Mouse (Mus musculus): ENCODE results near the gene Isg20l2.

Gene Isg20l2

DNA sequence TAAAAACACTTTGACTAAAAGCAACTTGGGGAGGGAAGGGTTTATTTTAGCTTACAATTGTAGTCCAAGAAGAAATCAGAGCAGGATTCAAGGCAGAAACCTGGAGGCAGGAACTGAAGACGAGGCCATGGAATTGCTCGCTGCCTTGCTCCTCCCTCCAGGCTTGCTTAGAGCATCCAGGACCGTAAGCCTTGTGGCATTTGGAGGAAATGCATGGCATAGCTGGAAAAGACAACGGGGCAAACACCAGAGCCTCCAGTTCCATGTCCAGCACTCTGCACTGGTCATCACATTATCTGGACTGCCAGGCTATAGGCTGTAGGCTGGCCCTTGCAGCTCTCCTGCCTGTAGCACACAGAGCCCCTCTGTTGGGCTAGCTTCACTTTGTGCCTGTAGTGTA lies 4.4 kb downstream of the Isg20l2 start:
- no peak for TF ChIP-seq GATA4 (IDR thresholded peaks at IDR 0.05; ENCODE audit: insufficient replicate concordance, low read length)

DNA sequence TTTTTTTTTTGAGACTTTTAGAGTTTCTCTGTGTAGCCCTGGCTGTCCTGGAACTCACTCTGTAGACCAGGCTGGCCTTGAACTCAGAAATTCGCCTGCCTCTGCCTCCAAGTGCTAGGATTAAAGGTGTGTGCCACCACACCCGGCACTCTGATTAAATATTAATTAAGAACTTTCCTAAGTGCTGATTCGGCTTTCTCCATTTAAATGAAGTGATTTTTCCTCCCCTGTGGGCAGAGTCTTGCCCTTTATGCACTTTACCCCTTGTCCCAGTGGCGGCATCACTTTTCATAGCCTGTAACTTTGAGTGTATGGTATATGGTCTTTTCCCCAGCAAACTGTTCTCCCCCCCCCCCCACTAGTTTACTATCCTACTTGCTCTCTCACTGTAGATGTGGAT lies 5.1 kb downstream of the Isg20l2 start:
- TF ChIP-seq GATA4 (IDR thresholded peaks at IDR 0.05; ENCODE audit: insufficient replicate concordance, low read length), result no peak

DNA sequence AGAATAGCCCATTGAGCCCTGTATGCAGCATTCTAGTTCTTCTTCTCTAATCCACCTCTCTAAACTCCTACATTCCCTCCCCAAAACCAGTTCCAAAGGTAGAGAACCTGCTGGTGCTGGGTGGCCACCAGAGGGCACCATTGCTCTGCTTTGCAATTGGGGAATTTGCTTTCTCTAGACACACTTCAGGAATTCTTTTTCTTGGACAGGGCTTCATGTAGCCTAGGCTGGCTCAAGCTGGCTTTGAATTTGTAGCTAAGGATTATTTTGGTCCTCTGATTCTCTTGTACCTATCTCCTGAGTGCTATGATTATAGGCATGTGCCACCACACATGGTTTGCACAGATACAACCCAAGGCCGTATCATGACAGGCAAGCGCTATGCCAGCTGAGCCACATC lies 5.7 kb downstream of the Isg20l2 start:
- TF ChIP-seq GATA4 (IDR thresholded peaks at IDR 0.05; ENCODE audit: insufficient replicate concordance, low read length), result no peak

DNA sequence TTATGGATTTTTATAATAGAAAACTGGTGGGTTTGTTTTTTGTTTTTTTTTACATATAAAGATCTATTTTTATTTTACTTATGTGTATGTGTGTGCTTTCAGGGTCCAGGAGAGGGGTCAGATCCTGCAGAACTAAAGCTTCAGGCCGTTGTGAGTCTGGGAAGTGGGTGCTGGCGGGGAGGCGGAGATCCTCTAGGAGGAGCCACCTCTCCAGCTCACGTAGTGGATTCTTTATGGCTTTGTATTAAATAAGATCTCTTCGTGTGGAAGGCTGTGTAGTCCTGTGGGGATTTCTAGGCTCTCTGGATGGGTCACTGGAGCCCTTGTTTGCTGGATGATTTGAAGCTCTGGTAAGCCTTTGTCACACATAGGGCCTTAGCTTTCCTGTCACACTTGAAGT lies 10.5 kb downstream of the Isg20l2 start:
- no peak for TF ChIP-seq GATA4 (IDR thresholded peaks at IDR 0.05; ENCODE audit: insufficient replicate concordance, low read length)

DNA sequence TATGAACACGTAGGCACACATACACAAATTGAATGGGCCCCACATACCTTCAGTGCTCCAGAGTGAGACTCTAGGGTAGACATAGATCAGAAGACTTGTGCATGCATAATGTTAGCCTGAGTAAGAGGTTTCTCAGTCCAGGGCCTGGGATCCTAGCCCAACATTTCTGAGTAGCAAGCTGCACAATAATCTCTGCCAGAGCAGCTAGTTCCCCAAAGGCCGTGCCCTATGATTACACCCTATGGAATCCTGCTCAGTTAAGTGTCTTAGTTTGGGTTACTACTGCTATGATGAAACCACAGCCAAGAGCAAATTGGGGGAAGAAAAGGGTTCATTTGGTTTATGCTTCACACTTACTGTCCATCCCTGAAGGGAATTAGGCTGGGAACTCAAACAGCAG lies 12.4 kb downstream of the Isg20l2 start:
- TF ChIP-seq GATA4 (IDR thresholded peaks at IDR 0.05; ENCODE audit: insufficient replicate concordance, low read length), result no peak

DNA sequence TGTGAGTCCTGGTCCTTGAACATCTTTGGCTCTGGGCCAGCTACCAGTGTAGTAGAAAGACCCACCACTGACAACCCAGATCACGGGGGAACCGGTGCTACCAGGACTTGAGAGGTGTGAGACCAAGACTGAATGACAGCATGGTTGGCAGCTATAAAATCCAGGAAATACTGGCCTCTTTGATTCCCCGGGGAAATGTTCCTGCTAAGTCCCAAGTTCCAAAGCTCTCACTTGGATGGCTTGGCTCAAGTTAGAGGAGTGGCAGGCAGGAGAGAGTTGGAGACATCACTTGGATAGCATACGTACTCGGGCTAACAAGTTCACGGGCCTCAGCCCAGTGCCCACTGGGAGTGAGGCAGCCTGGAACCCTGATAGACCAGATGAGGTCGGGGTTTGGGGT lies 13.5 kb downstream of the Isg20l2 start:
- TF ChIP-seq GATA4 (IDR thresholded peaks at IDR 0.05; ENCODE audit: insufficient replicate concordance, low read length), result no peak

DNA sequence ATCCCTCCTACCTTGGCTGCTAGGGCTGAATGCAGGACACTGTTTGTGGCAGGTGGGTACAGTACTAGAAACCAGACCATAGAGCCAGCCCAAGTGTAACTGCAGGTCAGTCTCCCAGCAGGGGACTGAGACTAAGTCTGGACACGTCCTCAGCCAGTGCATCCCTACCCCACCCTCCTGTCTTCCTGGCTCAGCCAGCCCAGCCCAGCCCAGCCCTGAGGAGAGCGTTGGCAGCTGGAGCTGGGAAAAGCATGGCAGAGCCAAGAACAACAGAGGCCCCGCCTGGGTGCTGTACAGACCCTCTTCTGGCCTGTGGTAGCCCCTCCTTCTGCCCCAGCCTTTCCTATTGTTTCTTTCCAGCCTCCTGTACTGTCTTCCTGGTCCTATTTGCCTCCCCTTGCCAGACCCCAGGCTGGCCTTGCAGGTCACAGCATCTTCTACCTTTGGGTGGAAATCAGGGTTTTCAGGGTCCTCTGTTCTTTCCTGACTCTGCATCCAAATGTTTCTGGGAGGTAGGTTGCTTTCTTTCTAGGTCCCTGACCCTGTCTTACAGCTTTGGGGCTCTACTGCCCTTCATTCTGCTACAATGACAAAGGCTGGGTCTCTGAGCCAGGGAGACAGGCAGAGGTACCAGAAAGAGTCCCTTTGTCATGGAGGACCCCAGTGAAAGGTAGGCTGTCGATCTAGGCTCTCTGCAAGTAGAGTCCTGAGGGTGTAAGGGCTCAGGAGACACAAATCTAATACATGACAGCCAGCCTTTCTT lies 14.9 kb downstream of the Isg20l2 start:
- no peak for TF ChIP-seq GATA4 (IDR thresholded peaks at IDR 0.05; ENCODE audit: insufficient replicate concordance, low read length)

DNA sequence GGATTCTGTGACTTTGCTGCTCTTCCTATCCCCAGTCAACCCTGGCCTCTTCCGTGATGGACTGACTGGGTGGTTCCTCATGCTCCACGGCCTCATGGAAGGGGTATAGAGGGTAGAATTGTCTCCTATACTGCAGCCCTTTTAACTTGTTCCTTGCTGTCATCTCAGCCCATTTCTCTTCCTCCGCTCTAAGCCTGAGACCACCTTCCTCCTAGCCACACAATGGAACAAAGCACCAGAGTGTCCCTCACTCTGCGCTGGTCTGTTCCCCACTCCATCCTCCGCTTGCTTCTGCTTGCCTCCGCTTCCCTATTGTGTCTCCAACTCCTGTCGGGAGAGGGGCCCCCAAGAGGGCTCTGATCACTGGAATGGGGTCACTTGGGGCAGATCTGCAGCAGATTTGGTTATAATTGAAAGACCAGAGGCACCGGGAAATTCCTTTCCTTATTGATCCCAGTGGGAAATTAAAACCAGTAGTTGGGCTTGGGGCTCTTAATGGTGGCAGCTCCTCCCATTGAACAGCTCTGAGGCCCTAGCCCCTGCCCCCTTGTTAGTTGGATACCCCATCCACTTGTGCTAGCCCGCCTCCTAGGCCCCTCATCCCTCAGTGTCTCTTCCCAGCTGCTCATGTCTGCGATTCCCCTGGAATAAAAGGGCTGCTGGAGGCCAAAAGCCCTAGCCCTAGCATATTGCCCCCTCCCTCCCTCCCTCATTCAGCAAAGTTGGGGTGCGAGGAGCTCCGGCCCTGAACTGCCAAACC lies 15.8 kb downstream of the Isg20l2 start:
- no peak for TF ChIP-seq GATA4 (IDR thresholded peaks at IDR 0.05; ENCODE audit: insufficient replicate concordance, low read length)

DNA sequence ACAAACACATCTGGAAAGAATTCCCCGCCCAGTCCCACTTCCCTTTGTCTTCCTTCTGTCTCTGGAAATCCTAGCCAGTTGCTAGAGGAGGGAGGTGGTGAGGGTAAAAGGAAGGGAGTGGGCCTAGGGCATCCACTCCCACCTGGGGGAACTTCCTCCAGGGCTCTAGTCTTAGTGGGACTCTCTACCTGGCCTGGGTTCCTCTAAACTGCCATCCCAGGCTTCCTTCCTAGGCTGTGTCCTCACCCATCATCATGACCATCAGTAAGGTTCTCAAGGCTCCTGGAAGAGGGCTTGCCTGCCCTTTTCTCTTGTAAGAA lies 16.4 kb downstream of the Isg20l2 start:
- no peak for TF ChIP-seq GATA4 (IDR thresholded peaks at IDR 0.05; ENCODE audit: insufficient replicate concordance, low read length)

DNA sequence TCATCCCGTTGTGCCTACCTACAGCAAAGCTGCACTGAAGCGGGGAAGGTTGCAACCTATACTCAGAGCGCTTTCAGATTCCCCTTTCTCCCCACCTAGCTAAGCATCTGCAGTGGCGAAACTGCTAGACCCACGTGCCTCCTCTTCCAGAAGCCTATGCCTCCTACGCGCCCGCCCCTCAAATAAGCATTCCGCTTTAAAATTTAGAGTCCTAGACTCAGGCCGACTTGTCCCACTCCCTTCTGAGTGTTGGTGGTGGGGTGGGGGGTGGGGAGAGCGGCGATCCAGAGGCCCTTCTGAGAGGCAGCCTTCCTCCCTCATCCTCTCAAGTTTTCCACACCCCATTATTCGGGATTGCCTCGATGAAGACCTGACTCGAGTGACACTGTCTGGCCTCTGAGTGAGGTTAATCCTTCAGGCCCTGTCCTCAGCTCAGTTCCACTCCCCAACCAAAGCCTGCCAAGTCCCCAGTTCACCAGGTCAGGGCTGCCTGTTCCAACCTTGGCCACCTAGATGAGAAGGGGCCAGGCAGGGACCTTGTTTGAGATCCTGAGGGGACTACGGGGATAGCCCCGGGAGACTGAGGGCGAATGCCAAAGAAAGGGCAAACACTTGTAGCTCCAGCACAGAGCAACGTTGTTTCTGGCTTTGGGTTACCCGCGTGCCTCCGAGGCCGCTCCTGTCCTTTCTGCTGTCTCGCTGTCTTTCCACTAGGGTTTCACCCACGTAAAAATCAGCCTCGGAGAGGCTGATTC lies 17.1 kb downstream of the Isg20l2 start:
- no peak for TF ChIP-seq GATA4 (IDR thresholded peaks at IDR 0.05; ENCODE audit: insufficient replicate concordance, low read length)

DNA sequence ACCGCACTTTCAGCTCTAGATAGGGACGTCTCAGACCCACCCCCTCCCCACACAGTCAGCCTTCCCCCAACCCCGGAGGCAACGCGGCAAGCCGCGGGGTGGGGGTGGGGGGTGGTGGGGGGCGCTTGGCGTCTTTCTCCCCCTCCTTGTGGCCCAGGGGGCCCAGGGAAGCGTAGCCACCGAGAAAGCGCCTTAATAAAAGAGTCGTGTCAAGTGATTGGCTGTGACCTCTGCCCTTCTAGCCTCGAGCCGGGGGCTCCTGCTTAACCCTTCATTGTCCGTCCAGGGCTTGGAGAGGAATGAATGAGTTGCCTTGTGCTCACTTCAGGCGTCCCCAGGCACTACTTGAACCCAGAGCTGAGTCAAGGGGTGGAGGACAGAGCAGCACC lies 17.7 kb downstream of the Isg20l2 start:
- no peak for TF ChIP-seq GATA4 (IDR thresholded peaks at IDR 0.05; ENCODE audit: insufficient replicate concordance, low read length)

DNA sequence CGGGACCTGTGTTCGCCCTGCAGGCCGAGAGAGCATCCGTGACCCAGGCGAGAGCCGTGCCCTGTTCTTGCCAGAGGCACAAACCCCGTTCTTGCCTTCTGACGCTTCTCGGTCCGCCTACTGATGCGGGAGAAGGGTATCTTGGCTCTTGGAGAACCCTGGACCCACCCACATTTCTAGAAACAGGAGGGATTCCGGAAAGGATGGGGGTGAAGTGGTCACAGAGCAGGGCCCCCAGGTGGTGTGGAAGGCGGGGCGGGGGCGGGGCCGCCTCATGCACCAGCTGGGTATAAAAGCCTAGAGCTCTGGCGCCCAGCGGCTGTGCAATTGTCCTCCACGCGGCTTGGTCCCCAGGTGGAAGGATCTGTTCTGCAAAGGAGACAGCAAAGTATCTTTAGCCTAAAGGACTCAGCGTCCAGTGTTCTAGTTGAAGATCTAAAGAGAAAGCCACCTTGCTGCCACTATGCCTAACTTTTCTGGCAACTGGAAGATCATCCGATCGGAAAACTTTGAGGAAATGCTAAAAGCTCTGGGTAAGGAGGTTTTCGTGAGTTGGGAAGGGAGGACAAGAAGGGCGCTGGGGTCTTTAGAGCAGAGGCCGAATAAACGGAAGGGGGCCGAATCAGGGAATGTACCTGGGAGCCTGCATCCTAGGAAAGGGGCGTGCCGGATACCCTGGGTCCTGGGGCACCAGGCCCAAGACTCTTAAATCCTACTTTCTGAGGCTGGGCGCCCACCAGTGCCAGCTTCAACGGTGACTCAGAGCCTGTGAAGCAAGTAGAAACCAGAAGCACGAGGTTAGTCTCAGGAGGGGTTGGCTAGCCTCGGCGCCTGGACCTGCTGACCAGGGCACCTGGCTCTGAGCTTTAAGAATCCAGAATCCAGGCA lies 18.5 kb downstream of the Isg20l2 start, which contains the start of gene Crabp2:
Gene Crabp2 (plus strand): TSS at position 289 of the 888 bp plus-strand sequence.
- no peak for TF ChIP-seq GATA4 (IDR thresholded peaks at IDR 0.05; ENCODE audit: insufficient replicate concordance, low read length)

DNA sequence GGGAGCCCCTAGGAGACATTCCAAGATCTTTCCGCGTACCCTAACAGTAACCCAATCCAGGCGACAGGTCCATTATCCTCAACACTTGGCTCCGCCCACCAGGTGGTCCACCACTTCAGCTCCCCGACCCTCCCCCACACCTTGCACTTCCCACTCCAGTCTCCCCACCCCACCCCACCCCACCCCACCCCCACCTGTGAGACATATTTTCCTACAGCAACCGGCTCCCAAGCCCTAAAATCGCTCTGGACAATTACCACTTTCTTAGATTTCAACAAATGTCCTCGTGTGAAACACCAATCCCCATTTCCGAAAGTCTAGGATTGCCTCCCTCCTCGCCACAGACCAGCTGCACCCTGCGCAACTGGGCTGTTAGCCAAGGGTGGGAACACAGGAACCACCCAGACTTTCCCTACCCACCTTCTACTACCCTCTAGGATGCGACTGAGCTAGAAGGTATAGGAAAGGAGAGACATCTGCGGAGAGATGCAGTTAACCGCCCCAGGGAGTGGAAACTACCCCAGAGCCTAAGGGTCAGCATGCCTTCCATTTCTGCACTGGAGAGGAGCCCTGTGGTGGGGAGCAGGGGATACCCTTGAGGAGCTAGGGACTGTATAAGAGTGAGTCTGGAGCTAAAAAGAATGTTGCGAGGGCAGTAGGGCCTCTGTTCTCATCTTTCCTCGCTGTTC lies 19.3 kb downstream of the Isg20l2 start:
- no peak for TF ChIP-seq GATA4 (IDR thresholded peaks at IDR 0.05; ENCODE audit: insufficient replicate concordance, low read length)

DNA sequence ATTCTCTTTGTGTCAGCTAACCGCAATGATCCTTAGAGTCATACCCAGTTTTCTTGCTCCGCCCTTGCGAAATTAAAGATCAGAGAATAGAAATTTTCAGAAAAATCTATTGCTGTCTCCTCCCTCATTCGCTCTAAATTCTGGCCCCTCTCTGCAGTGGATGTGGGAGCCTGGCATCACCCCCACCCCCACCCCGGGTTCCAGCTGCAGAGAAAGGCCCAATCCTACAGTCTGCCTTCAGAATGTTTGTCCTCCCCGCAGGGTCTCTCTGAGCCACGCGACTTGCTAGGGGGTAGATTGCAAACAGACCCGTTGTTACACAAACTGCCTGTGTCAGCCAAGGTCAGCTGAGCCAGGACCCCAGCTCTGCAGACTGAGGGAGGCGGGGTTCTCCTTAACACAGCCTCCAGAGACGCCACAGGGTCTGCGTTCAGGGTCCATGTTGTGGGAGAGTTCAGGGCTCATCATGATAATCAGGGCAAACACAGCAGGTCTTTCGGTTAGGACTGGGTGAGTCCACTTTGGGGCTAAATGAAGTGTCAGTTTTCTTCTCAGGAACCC lies 19.9 kb downstream of the Isg20l2 start:
- no peak for TF ChIP-seq GATA4 (IDR thresholded peaks at IDR 0.05; ENCODE audit: insufficient replicate concordance, low read length)
